Mouse (Mus musculus) megakaryocyte, embryonic 14.5 days (primary cell): ENCODE measurements around the gene Sost.

Source experiments
- FLI1 ChIP-seq: IDR thresholded peaks from 2 replicates; pipeline ENCODE4 v1.6.1; 2012; ENCODE audit warnings: low read length, inconsistent platforms, mixed read lengths
- GATA1 ChIP-seq: IDR thresholded peaks from 3 replicates; pipeline ENCODE4 v1.6.1; 2012; ENCODE audit warnings: mixed read lengths, low read length, inconsistent platforms, borderline replicate concordance

DNA sequence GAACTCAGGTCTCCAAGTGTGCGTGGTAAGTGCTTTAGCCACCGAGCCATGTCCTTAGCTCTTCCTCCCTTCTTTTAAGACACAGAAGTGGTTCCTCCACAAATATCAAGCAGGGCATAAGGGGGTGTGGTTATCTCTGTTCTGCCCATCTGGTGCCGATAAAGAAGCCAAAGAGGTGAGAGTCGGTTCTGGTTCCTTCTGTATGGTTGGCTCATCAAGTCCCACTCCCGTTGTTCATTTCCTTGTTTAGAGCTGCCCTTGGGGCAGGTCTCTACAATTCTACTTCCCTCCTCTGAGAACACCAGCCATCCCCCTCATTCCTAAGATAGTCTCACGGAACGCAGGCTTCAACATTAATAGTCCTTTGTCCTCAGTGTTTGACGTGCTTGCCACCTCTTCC lies 27.3 kb upstream of the Sost start:
- TF ChIP-seq GATA1 (no peak), FLI1 (no peak)
